Mouse (Mus musculus) left cerebral cortex, postnatal 25 days (tissue): Measurements from ENCODE around the gene Tmem204. TPM values are rescaled to one million over a fixed set of nuclear protein-coding genes. Genes with fewer than 3 reads are reported as not detected.
"Not testable (repeated sequence)": the region's sequence is repeated elsewhere in the genome, so short reads cannot be mapped to it uniquely, and the experiment has no call there.

Experiments used
- DNase-seq, 2 experiments: peaks; one replicate each; pipeline ENCODE4 v3.0.0; 2022; ENCODE audit warnings: low spot score in 2 of 2, mixed read lengths in 1 of 2
- intact Hi-C: fragments of 180-260 bp; cut with DNase I; formaldehyde crosslinking; loops from one replicate; pipeline ENCODE4 v1.15.1; 2025
- total RNA-seq, 2 experiments: library from RNA; stranded (reverse); gene quantifications; 2 replicates each; pipeline ENCODE4 v1.2.3; 2021

Gene Tmem204
- total RNA-seq, result 10 to 100 TPM; 10.5 to 11.8 TPM

GRCm38 (mm10) chr17:25083444-25083931 lies at the start of gene Tmem204:
Gene Tmem204 (minus strand): TSS chr17:25083591.
- no peak for DNase-seq
- intact Hi-C loops, result loop anchor here (5.0 kb wide), 1 partner anchor 46 kb away; no protein-coding TSS in a partner anchor

DNA sequence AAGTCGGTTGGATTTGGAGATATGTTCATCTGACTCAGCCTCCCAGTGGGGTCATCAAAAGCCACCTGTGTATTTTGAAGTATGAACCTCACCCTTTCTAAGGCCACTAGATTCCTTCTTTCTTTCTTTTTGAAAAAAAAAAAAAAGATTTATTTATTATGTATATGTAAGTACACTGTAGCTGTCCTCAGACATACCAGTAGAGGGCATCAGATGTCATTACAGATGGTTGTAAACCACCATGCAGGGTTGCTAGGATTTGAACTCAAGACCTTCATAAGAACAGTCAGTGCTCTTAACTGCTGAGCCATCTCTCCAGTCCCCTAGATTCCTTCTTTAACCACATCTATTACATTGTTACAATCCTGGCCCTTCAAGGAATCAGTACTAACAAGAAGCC lies 46.7 kb upstream of the Tmem204 start:
- DNase-seq, result no peak
- intact Hi-C loops, result no loop called here

DNA sequence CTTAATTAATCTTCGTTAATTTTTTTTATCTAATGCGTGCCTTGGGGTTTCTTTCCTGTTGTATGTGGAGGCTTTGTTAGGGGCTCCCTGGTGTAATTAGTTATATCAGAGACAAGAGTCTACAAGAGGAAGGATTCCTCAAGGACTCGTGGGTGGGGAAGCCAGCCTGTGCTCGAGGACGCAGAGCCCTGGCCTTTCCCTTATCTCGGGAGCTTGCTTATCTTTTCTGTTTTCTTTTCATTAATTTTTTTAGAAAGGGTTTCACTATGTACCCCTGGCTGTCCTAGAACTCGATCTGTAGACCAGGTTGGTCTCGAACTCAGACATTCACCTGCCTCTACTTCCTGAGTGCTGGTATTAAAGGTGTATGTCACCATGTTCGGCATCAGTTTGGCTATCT lies 44.3 kb upstream of the Tmem204 start:
- intact Hi-C loops, result no loop called here
- no peak for DNase-seq

- intact Hi-C loops, result no loop called here
- DNase-seq, result peak in 1 of 2 experiments; percentile 9
Observed at GRCm38 (mm10) chr17:25127079-25127478, 43.7 kb upstream of the Tmem204 start.

GRCm38 (mm10) chr17:25125442-25126060 lies 42.2 kb upstream of the Tmem204 start:
- intact Hi-C loops, DNase-seq: not testable (repeated sequence)

- intact Hi-C loops, result no loop called here
- DNase-seq, result no peak
Observed at GRCm38 (mm10) chr17:25123979-25124378, 40.6 kb upstream of the Tmem204 start.

- intact Hi-C loops, result no loop called here
- no peak for DNase-seq
Observed at GRCm38 (mm10) chr17:25120406-25120805, 37.0 kb upstream of the Tmem204 start, which contains the start of gene Ptx4. Gene Ptx4 (plus strand): TSS chr17:25120760.

- intact Hi-C loops, result loop anchor here (2.0 kb wide), 2 partner anchors 16 to 68 kb away; partner anchors contain the start of genes BC003965 and Clcn7
Observed at GRCm38 (mm10) chr17:25117263-25117662, 33.9 kb upstream of the Tmem204 start.

DNA sequence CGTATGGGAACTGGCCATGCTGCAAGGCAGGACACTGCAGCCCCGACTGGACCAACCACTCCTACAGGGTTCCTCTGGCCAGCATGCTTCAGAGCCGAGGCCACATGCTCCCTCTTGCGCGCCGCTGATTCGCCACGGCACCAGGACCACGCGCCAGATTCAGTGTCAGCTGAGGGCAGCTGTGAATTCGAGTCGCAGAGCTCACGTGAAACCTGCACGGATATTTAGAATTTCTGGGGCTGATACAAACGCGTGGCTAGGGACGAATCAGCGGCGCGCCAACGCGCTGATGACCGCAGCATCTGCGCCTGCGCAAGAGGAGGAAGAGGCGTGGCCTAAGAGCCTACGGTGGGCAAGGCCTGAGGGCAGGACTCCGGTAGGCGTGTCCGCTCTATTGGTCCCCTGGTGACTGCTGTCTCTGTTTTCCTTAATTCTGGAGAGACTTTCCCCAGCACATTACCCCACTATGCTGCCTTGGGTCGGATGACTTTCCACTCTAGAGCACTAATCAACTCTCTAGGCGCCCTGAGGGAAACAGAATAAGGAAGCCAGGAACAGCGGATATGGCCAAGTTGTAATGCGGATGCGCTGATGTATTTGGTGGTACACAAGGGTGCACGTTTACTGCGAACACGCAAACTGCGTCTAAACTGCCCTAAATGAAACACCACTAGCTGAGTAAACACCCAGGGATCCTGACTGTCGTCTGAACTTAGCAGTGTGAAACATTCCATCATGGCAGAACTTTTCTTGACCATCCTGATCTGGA lies 32.5 kb upstream of the Tmem204 start, which contains the start of gene Telo2:
Gene Telo2 (minus strand): TSS at position 304 of the 769 bp plus-strand sequence.
- intact Hi-C loops, result loop anchor here (2.0 kb wide), 2 partner anchors 17 to 69 kb away; partner anchors contain the start of genes BC003965 and Clcn7
- peak; percentile 92 to 93 for DNase-seq

More at GRCm38 (mm10) chr17:25117263-25117662, 33.9 kb upstream of the Tmem204 start:
- peak in 1 of 2 experiments; percentile 13 for DNase-seq

DNA sequence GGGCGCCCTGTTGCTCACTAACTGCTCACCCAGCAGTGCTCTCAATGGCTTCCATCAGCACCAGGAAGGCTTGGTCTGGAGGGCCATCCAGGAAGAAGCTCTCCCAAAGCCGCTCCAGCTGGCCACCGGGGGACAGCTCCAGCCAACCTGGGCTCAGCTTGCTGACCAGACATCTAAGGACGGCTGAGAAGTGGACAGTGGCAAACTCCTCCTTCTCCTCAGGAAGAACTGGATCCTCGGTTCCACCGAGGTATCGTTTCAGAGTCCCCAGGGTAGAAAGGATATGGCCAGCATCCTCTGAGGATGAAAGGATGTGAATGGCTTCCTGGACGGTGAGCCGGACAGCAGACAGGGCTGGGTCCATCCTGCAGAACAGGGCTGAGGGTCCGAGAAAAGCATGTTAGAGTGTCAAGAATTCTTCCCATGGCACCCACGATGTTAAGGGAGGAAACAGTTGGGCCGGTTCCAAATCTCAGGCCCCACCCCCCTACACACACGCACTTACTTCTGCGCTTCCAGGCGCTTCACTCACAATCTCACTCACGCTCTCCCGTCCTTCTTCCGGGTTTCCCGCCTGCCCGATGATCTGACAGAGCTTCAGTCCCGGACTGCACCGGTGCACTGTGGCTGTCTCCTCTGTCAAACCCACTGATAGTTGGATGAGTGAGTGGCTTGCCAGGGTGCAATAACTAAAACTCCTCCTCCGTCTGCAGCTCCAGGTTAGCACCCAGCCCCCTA lies 31.7 kb upstream of the Tmem204 start:
- DNase-seq, result no peak
- intact Hi-C loops, result no loop called here

DNA sequence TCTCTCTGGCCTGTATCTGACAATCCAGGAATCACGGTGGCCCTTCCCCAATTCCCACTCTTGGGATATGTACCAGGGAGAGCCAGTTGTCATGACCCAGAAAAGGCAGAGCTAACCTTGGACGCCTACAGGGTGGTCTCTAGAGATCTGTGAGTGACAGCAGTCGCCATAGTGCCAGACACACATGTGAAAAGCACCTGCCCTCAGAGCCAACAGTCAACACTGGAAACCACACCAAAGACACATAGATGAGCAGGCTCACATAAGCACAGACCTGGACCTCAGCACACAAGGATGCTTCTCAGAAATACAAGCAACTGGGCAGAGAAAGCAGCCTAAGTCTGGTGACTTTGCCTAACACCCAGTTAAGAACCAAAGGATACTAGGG lies 29.0 kb upstream of the Tmem204 start:
- intact Hi-C loops, result no loop called here
- no peak for DNase-seq

DNA sequence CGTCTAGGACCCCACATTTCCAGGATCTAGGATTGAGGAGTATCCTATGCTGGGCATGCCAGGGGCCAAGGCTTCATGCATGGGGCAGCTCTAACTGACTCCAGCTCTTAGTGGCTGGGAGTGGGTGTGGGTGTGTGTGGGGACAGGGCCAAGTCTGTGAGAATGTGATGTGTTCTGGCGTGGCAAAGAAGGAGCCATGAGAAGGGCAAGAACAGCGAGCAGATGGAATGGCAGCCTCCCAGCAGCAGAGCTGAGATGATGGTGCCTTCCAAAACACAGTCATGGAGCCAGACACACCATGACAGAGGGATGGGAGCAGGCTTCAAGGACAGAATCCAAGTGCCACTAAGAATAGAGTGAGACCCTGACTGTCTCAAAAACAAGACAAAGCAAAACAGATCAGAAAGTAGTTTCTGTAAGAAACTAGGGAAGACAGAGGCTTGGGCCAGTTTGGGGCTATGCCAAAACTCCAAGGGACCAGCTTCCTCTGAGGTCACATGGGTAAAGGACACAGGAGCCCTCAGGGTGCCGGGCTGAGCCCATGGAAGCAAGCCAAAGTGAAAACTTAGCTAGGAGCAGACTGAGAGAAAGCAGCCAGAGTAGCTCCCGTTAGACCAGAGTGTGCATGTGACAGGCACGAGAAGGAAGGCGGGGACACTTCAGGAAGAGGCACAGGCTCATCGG lies 28.5 kb upstream of the Tmem204 start:
- DNase-seq, result peak; percentile 25 to 70
- intact Hi-C loops, result no loop called here

DNA sequence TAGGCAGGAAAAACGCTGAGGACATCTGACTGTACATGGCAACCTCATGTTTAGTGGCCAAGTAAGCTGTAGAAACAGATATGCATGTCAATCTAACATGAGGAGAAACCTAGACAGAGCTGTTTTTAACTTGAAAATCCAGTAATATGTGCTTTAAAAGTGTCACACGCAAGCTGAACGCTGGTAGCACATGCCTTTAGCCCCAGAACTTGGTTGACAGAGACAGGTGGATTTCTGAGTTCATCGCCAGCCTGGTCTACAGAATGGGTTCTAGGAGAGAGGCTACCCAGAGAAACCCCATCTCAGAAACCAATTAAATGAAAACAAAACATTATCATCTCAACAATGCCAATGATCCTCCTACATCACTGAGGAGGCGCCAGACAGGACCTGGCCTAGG lies 27.8 kb upstream of the Tmem204 start:
- no peak for DNase-seq
- intact Hi-C loops, result no loop called here

DNA sequence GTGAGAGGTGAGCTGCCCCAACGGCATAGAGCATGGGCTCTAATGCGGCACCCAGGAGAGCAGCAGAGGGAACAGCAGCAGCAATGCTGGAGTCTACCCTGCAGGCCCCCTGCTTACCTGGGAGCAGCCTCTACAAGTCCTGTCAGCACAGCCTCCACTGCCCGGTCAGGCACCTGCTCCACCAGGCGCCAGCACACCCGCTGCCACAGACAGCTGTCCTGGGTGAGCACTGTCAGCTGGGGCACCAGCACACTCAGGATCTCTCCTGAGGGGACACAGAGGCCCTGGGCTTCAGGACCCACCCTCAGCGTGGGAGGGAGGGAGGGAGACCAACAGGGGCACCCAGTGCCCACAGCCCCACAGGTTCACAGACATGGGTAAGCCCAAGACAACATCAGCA lies 27.2 kb upstream of the Tmem204 start:
- DNase-seq, result no peak
- intact Hi-C loops, result no loop called here

GRCm38 (mm10) chr17:25109578-25109977 lies 26.2 kb upstream of the Tmem204 start:
- DNase-seq, result no peak
- intact Hi-C loops, result no loop called here

- intact Hi-C loops, result no loop called here
- DNase-seq, result no peak
Observed at GRCm38 (mm10) chr17:25107786-25108185, 24.4 kb upstream of the Tmem204 start.

- DNase-seq, result peak in 1 of 2 experiments; percentile 47
- intact Hi-C loops, result no loop called here
Observed at GRCm38 (mm10) chr17:25101338-25101737, 17.9 kb upstream of the Tmem204 start.

GRCm38 (mm10) chr17:25100052-25100451 lies 16.7 kb upstream of the Tmem204 start:
- DNase-seq, result no peak
- intact Hi-C loops, result no loop called here

DNA sequence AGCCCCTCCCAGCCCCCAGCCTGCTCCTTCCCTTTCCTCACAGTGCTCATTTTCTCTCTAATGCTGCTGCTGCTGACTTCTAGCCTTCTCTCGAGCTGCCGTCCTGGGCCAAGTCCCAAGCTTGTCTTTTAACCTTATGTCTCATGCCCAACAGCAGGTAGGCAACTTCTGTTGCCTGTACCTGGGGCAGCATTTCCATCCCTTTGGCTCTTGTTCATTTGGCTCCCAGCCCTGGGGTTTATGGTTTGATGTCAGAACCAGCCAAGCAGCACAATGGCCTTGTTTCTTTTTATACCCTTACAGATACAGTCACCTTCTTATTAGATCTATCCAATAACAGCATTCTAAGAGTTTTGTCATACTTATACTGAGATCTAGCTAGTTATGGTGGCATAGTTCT lies 12.8 kb upstream of the Tmem204 start:
- no peak for DNase-seq
- intact Hi-C loops, result no loop called here
